Mouse (Mus musculus): Measurements from ENCODE around the gene Ankrd9. TPM values are rescaled to one million over a fixed set of nuclear protein-coding genes. Genes with fewer than 3 reads are reported as not detected.
A peak's percentile ranks its signal among the peaks of the same experiment; 100 is the strongest.

The Ankrd9 gene
- 9.6 and 11.0 TPM in 2 replicates for polyA plus RNA-seq (2015; fragmentation: Nextera tagmentation; extraction: Ambion mirVana)

GRCm38 (mm10) chr12:110978607-110979406 is at the start of gene Ankrd9:
Ankrd9 (minus strand) TSS chr12:110979040.
- peak; percentile 94 for DNase-seq (ENCODE audit: low spot score)

GRCm38 (mm10) chr12:111021577-111021976 is 42.7 kb upstream of the Ankrd9 start:
- DNase-seq (ENCODE audit: low spot score): no peak

- no peak for DNase-seq (ENCODE audit: low spot score)
Measured at GRCm38 (mm10) chr12:111021138-111021537, 42.3 kb upstream of the Ankrd9 start.

GRCm38 (mm10) chr12:111019086-111019485 is 40.2 kb upstream of the Ankrd9 start:
- no peak for DNase-seq (ENCODE audit: low spot score)

- no peak for DNase-seq (ENCODE audit: low spot score)
Measured at GRCm38 (mm10) chr12:111018068-111018467, 39.2 kb upstream of the Ankrd9 start.

GRCm38 (mm10) chr12:111016807-111017206 is 38.0 kb upstream of the Ankrd9 start:
- DNase-seq (ENCODE audit: low spot score): no peak

- DNase-seq (ENCODE audit: low spot score): no peak
Measured at GRCm38 (mm10) chr12:111009615-111010257, 30.9 kb upstream of the Ankrd9 start.

- DNase-seq (ENCODE audit: low spot score): no peak
Measured at GRCm38 (mm10) chr12:111008500-111009490, 30.0 kb upstream of the Ankrd9 start.

GRCm38 (mm10) chr12:111007134-111008103 is 28.6 kb upstream of the Ankrd9 start:
- DNase-seq (ENCODE audit: low spot score): peak; percentile 82

- no peak for DNase-seq (ENCODE audit: low spot score)
Measured at GRCm38 (mm10) chr12:111006339-111006738, 27.5 kb upstream of the Ankrd9 start.

- DNase-seq (ENCODE audit: low spot score): no peak
Measured at GRCm38 (mm10) chr12:111005803-111006202, 27.0 kb upstream of the Ankrd9 start.

- DNase-seq (ENCODE audit: low spot score): no peak
Measured at GRCm38 (mm10) chr12:111004142-111004541, 25.3 kb upstream of the Ankrd9 start.

- DNase-seq (ENCODE audit: low spot score): no peak
Measured at GRCm38 (mm10) chr12:111000956-111001355, 22.1 kb upstream of the Ankrd9 start.

GRCm38 (mm10) chr12:110999820-111000219 is 21.0 kb upstream of the Ankrd9 start:
- DNase-seq (ENCODE audit: low spot score): no peak

GRCm38 (mm10) chr12:110998092-110998491 is 19.3 kb upstream of the Ankrd9 start:
- DNase-seq (ENCODE audit: low spot score): no peak

GRCm38 (mm10) chr12:110994666-110995065 is 15.8 kb upstream of the Ankrd9 start:
- no peak for DNase-seq (ENCODE audit: low spot score)

- DNase-seq (ENCODE audit: low spot score): no peak
Measured at GRCm38 (mm10) chr12:110993226-110993625, 14.4 kb upstream of the Ankrd9 start.

GRCm38 (mm10) chr12:110992771-110993170 is 13.9 kb upstream of the Ankrd9 start:
- no peak for DNase-seq (ENCODE audit: low spot score)

- DNase-seq (ENCODE audit: low spot score): peak; percentile 90
Measured at GRCm38 (mm10) chr12:110992128-110992553, 13.3 kb upstream of the Ankrd9 start.
